Mouse (Mus musculus) embryonic facial prominence, embryonic 12.5 days (tissue): Measurements from ENCODE around the gene Arl15. TPM values are rescaled to one million over a fixed set of nuclear protein-coding genes. Genes with fewer than 3 reads are reported as not detected.

Experiments
- ATAC-seq: fragments of 200-750 bp; cut with Nextera tagmentation; 2 replicates; pipeline ENCODE4 v1.8.0; 2017; ENCODE audit not compliant: insufficient number of reproducible peaks, insufficient read depth, low FRiP score, low TSS enrichment
- H3K27ac ChIP-seq: fragments of 300-500 bp; sonication (generic); 2 replicates; pipeline ENCODE4 v1.5.1; 2016; ENCODE audit warnings: mild to moderate bottlenecking
- H3K27me3 ChIP-seq: fragments of 300-500 bp; sonication (generic); 2 replicates; pipeline ENCODE4 v1.6.1; 2016; ENCODE audit warnings: mild to moderate bottlenecking, moderate library complexity
- H3K36me3 ChIP-seq: fragments of 300-500 bp; sonication (generic); 2 replicates; pipeline ENCODE4 v1.6.1; 2016; ENCODE audit warnings: mild to moderate bottlenecking
- H3K4me1 ChIP-seq: fragments of 300-500 bp; sonication (generic); 2 replicates; pipeline ENCODE4 v1.6.1; 2016
- H3K4me2 ChIP-seq: fragments of 300-500 bp; sonication (generic); replicated peaks from 2 replicates; pipeline ENCODE4 v1.6.1; 2016; ENCODE audit warnings: mild to moderate bottlenecking, moderate library complexity
- H3K4me3 ChIP-seq: fragments of 300-500 bp; sonication (generic); 2 replicates; pipeline ENCODE4 v1.5.1; 2016; ENCODE audit warnings: mild to moderate bottlenecking
- H3K9ac ChIP-seq: fragments of 300-500 bp; sonication (generic); 2 replicates; pipeline ENCODE4 v1.6.1; 2016; ENCODE audit warnings: mild to moderate bottlenecking, moderate library complexity
- H3K9me3 ChIP-seq: fragments of 300-500 bp; sonication (generic); 2 replicates; pipeline ENCODE4 v1.6.1; 2016; ENCODE audit warnings: mild to moderate bottlenecking, moderate library complexity
- WGBS: fragments of 180-500 bp; shearing (Covaris S2); methylation state at CpG from one replicate; pipeline ENCODE4 v1.1.7; 2016; 5-methylcytosine and 5-hydroxymethylcytosine counted together
- polyA plus RNA-seq: library from polyadenylated mRNA; unstranded; fragments of >200 nt; fragmentation: Nextera tagmentation; extraction: Ambion mirVana; gene quantifications from 2 replicates; pipeline ENCODE4 v1.2.1, GENCODE M21; 2016

Arl15 gene
- 14.8 and 15.0 TPM in 2 replicates for polyA plus RNA-seq

GRCm38 (mm10) chr13:113794039-113794704 lies at the start of gene Arl15:
TSS of gene Arl15 (plus strand) at chr13:113794505.
- Histone ChIP-seq H3K4me1 (peaks cover 14% of the 10 kb centered on the region; the same call in 1 of the 2 replicates), H3K36me3 (no peaks in the 10 kb centered on the region), H3K4me2 (peak within 1 kb of the TSS; percentile 74), H3K27me3 (no peaks in the 10 kb centered on the region), H3K9ac (peak within 1 kb of the TSS; percentile 90), H3K27ac (peak within 1 kb of the TSS; percentile 90), H3K4me3 (peak within 1 kb of the TSS; percentile 86), H3K9me3 (no peaks in the 10 kb centered on the region)
- ATAC-seq, result peak; percentile 95
- under 1% methylated on average over 49 of the region's 49 CpGs for WGBS

- WGBS, result 48% methylated on average over 2 of the region's 2 CpGs
- no peaks in the 10 kb centered on the region for H3K36me3 ChIP-seq
- ATAC-seq, result no peak
Observed at GRCm38 (mm10) chr13:113745301-113745700, 49.0 kb upstream of the Arl15 start.

GRCm38 (mm10) chr13:113750766-113751165 lies 43.5 kb upstream of the Arl15 start:
- Histone ChIP-seq H3K4me3 (no peak overlapping the region), H3K27ac (no peak overlapping the region), H3K9me3 (no peaks in the 10 kb centered on the region), H3K4me1 (no peaks in the 10 kb centered on the region), H3K27me3 (no peaks in the 10 kb centered on the region), H3K9ac (no peak overlapping the region), H3K4me2 (no peak overlapping the region), H3K36me3 (no peaks in the 10 kb centered on the region)
- 65% methylated on average over 5 of the region's 5 CpGs for whole genome bisulfite sequencing
- ATAC-seq, result no peak

More at GRCm38 (mm10) chr13:113745301-113745700, 49.0 kb upstream of the Arl15 start:
- H3K27ac ChIP-seq, result no peak overlapping the region
- H3K9me3 ChIP-seq, result no peaks in the 10 kb centered on the region
- H3K27me3 ChIP-seq, result no peaks in the 10 kb centered on the region
- no peak overlapping the region for H3K4me2 ChIP-seq
- H3K4me3 ChIP-seq, result no peak overlapping the region
- H3K4me1 ChIP-seq, result no peaks in the 10 kb centered on the region
- H3K9ac ChIP-seq, result no peak overlapping the region

- H3K27me3 ChIP-seq, result no peaks in the 10 kb centered on the region
- no peak overlapping the region for H3K4me3 ChIP-seq
- no peak for ATAC-seq
- no peak overlapping the region for H3K9ac ChIP-seq
- H3K36me3 ChIP-seq, result no peaks in the 10 kb centered on the region
- H3K4me2 ChIP-seq, result no peak overlapping the region
- WGBS, result 59% methylated on average over 9 of the region's 9 CpGs
- H3K9me3 ChIP-seq, result no peaks in the 10 kb centered on the region
- no peak overlapping the region for H3K27ac ChIP-seq
- no peaks in the 10 kb centered on the region for H3K4me1 ChIP-seq
Observed at GRCm38 (mm10) chr13:113754731-113755689, 39.3 kb upstream of the Arl15 start.

GRCm38 (mm10) chr13:113755779-113756178 lies 38.5 kb upstream of the Arl15 start:
- no peak for ATAC-seq
- no peak overlapping the region for H3K4me2 ChIP-seq
- 42% methylated on average over 6 of the region's 6 CpGs for WGBS
- H3K27ac ChIP-seq, result no peak overlapping the region
- no peak overlapping the region for H3K9ac ChIP-seq
- H3K4me3 ChIP-seq, result no peak overlapping the region
- no peaks in the 10 kb centered on the region for H3K27me3 ChIP-seq
- no peaks in the 10 kb centered on the region for H3K9me3 ChIP-seq
- H3K36me3 ChIP-seq, result no peaks in the 10 kb centered on the region
- H3K4me1 ChIP-seq, result no peaks in the 10 kb centered on the region

GRCm38 (mm10) chr13:113761717-113762116 lies 32.6 kb upstream of the Arl15 start:
- Histone ChIP-seq H3K4me2 (no peak overlapping the region), H3K4me3 (no peak overlapping the region), H3K9me3 (no peaks in the 10 kb centered on the region), H3K27me3 (no peaks in the 10 kb centered on the region), H3K9ac (no peak overlapping the region), H3K4me1 (no peaks in the 10 kb centered on the region), H3K27ac (no peak overlapping the region), H3K36me3 (no peaks in the 10 kb centered on the region)
- 92% methylated on average over 11 of the region's 11 CpGs for WGBS
- no peak for ATAC-seq

GRCm38 (mm10) chr13:113762766-113763516 lies 31.4 kb upstream of the Arl15 start:
- no peak overlapping the region for H3K4me2 ChIP-seq
- ATAC-seq, result no peak
- 82% methylated on average over 14 of the region's 14 CpGs for WGBS
- no peaks in the 10 kb centered on the region for H3K27me3 ChIP-seq
- H3K4me1 ChIP-seq, result no peaks in the 10 kb centered on the region
- no peaks in the 10 kb centered on the region for H3K36me3 ChIP-seq
- H3K9ac ChIP-seq, result no peak overlapping the region
- no peak overlapping the region for H3K27ac ChIP-seq
- H3K9me3 ChIP-seq, result no peaks in the 10 kb centered on the region
- no peak overlapping the region for H3K4me3 ChIP-seq

GRCm38 (mm10) chr13:113765411-113765810 lies 28.9 kb upstream of the Arl15 start:
- H3K9me3 ChIP-seq, result no peaks in the 10 kb centered on the region
- H3K4me2 ChIP-seq, result no peak overlapping the region
- no peaks in the 10 kb centered on the region for H3K4me1 ChIP-seq
- no peak overlapping the region for H3K9ac ChIP-seq
- no peak overlapping the region for H3K4me3 ChIP-seq
- 36% methylated on average over 3 of the region's 3 CpGs for WGBS
- H3K27me3 ChIP-seq, result no peaks in the 10 kb centered on the region
- ATAC-seq, result no peak
- no peak overlapping the region for H3K27ac ChIP-seq
- H3K36me3 ChIP-seq, result no peaks in the 10 kb centered on the region

- Histone ChIP-seq H3K27ac (no peak overlapping the region), H3K4me3 (no peak overlapping the region), H3K27me3 (no peaks in the 10 kb centered on the region), H3K9ac (no peak overlapping the region), H3K36me3 (no peaks in the 10 kb centered on the region), H3K4me2 (no peak overlapping the region), H3K4me1 (peaks cover 5% of the 10 kb centered on the region; the same call in 1 of the 2 replicates), H3K9me3 (no peaks in the 10 kb centered on the region)
- WGBS, result 87% methylated on average over 3 of the region's 3 CpGs
- no peak for ATAC-seq
Observed at GRCm38 (mm10) chr13:113769829-113770228, 24.5 kb upstream of the Arl15 start.

GRCm38 (mm10) chr13:113770340-113770739 lies 24.0 kb upstream of the Arl15 start:
- Histone ChIP-seq H3K9ac (no peak overlapping the region), H3K27ac (no peak overlapping the region), H3K9me3 (no peaks in the 10 kb centered on the region), H3K4me1 (peaks cover 9% of the 10 kb centered on the region; the same call in 1 of the 2 replicates), H3K27me3 (no peaks in the 10 kb centered on the region), H3K36me3 (no peaks in the 10 kb centered on the region), H3K4me3 (no peak overlapping the region), H3K4me2 (no peak overlapping the region)
- 87% methylated on average over 5 of the region's 5 CpGs for WGBS
- ATAC-seq, result no peak

GRCm38 (mm10) chr13:113771340-113771739 lies 23.0 kb upstream of the Arl15 start:
- ATAC-seq, result no peak
- Histone ChIP-seq H3K27ac (no peak overlapping the region), H3K4me1 (peaks cover 16% of the 10 kb centered on the region; the same call in 1 of the 2 replicates), H3K4me3 (no peak overlapping the region), H3K27me3 (no peaks in the 10 kb centered on the region), H3K9ac (no peak overlapping the region), H3K36me3 (no peaks in the 10 kb centered on the region), H3K9me3 (no peaks in the 10 kb centered on the region), H3K4me2 (no peak overlapping the region)
- WGBS, result 17% methylated on average over 1 of the region's 1 CpGs
